Mouse (Mus musculus) heart, embryonic 12.5 days (tissue): ENCODE data around the gene Slc4a1. TPM values are rescaled to one million over a fixed set of nuclear protein-coding genes. Genes with fewer than 3 reads are reported as not detected.

Source experiments
- ATAC-seq: fragments of 200-750 bp; cut with Nextera tagmentation; 2 replicates; pipeline ENCODE4 v1.8.0; 2017; ENCODE audit warnings: moderate TSS enrichment, moderate library complexity; ENCODE audit not compliant: insufficient number of reproducible peaks, low FRiP score
- H3K27ac ChIP-seq: fragments of 300-500 bp; sonication (generic); 2 replicates; pipeline ENCODE4 v1.5.1; 2016; ENCODE audit warnings: mild to moderate bottlenecking, moderate library complexity; ENCODE audit not compliant: poor library complexity, severe bottlenecking
- H3K27me3 ChIP-seq: fragments of 300-500 bp; sonication (generic); replicated peaks from 2 replicates; pipeline ENCODE4 v1.6.1; 2016; ENCODE audit warnings: mild to moderate bottlenecking, moderate library complexity
- H3K36me3 ChIP-seq: fragments of 300-500 bp; sonication (generic); 2 replicates; pipeline ENCODE4 v1.6.1; 2016; ENCODE audit warnings: mild to moderate bottlenecking, moderate library complexity
- H3K4me1 ChIP-seq: fragments of 300-500 bp; sonication (generic); replicated peaks from 2 replicates; pipeline ENCODE4 v1.6.1; 2016; ENCODE audit warnings: mild to moderate bottlenecking
- H3K4me2 ChIP-seq: fragments of 300-500 bp; sonication (generic); 2 replicates; pipeline ENCODE4 v1.6.1; 2016; ENCODE audit warnings: mild to moderate bottlenecking, moderate library complexity
- H3K4me3 ChIP-seq: fragments of 300-500 bp; sonication (generic); 2 replicates; pipeline ENCODE4 v1.5.1; 2016; ENCODE audit warnings: mild to moderate bottlenecking
- H3K9ac ChIP-seq: fragments of 300-500 bp; sonication (generic); 2 replicates; pipeline ENCODE4 v1.6.1; 2016; ENCODE audit warnings: mild to moderate bottlenecking, moderate library complexity
- H3K9me3 ChIP-seq: fragments of 300-500 bp; sonication (generic); replicated peaks from 2 replicates; pipeline ENCODE4 v1.6.1; 2016; ENCODE audit warnings: mild to moderate bottlenecking, moderate library complexity
- WGBS: fragments of 180-500 bp; shearing (Covaris S2); methylation state at CpG from one replicate; pipeline ENCODE4 v1.1.7; 2016; 5-methylcytosine and 5-hydroxymethylcytosine counted together
- polyA plus RNA-seq: library from polyadenylated mRNA; unstranded; fragments of >200 nt; fragmentation: Nextera tagmentation; extraction: Ambion mirVana; gene quantifications from 2 replicates; pipeline ENCODE4 v1.2.1, GENCODE M21; 2016

Slc4a1 gene
- polyA plus RNA-seq, 1 experiment from 2014 or later = 116 TPM

DNA sequence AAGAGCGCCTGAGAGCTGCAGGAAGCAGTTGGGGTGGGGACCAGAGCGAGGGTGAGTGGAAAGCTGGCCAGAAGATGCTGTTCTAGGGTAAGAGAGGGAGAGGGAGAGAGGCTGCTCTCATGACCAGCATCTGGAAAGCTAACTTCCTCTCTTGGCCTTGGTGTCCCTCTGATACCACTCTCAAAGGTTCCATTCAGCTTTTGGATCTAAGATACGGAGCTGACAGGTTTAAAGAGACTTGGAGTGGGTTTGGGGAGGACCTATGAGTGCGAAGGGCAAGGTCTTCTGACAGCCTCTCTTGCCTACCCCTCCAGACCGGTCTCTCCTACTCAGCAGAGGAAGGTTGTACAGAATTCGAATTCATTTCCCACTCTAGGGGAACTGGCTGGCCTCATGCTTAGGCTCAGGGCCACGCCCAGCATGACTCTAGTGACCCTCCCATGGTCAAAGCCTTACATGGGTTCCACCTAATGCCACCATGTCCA is 17.9 kb downstream of the Slc4a1 start:
- no peaks in the 10 kb centered on the region for H3K4me1 ChIP-seq
- peak; percentile 46 for ATAC-seq
- no peaks in the 10 kb centered on the region for H3K36me3 ChIP-seq
- H3K4me2 ChIP-seq = no peak overlapping the region
- no peak overlapping the region for H3K4me3 ChIP-seq
- no peak overlapping the region for H3K27ac ChIP-seq
- H3K9me3 ChIP-seq = no peaks in the 10 kb centered on the region
- WGBS = 83% methylated on average over 7 of the region's 7 CpGs
- no peak overlapping the region for H3K9ac ChIP-seq
- peaks cover 22% of the 10 kb centered on the region for H3K27me3 ChIP-seq

GRCm38 (mm10) chr11:102347683-102348082 is 18.3 kb downstream of the Slc4a1 start:
- no peak overlapping the region for H3K27ac ChIP-seq
- no peaks in the 10 kb centered on the region for H3K36me3 ChIP-seq
- H3K9ac ChIP-seq = no peak overlapping the region
- H3K4me2 ChIP-seq = no peak overlapping the region
- H3K9me3 ChIP-seq = no peaks in the 10 kb centered on the region
- peaks cover 18% of the 10 kb centered on the region for H3K27me3 ChIP-seq
- no peaks in the 10 kb centered on the region for H3K4me1 ChIP-seq
- WGBS = 66% methylated on average over 5 of the region's 5 CpGs
- H3K4me3 ChIP-seq = no peak overlapping the region
- ATAC-seq = no peak

DNA sequence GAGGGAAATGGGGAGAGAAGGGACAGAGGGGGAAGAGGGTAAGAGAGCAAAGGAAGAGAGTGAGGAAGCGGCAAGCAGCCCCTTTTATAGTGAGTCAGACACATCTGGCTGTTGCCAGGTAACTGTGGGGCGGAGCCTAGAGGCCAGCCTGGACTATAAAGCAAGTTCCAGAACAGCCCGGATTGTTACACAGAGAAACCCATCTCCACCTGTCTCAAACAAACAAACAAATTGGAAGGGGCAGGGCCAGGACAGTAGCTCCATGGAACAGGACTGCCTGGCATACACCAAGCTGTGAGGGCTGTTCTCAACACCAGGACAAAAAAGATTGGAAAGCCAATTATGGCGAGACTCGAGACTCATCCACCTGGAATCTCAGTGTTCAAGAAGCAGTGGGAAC is 19.1 kb downstream of the Slc4a1 start:
- no peak for ATAC-seq
- Histone ChIP-seq H3K4me2 (no peak overlapping the region), H3K4me1 (no peaks in the 10 kb centered on the region), H3K9ac (no peak overlapping the region), H3K27me3 (peaks cover 11% of the 10 kb centered on the region), H3K4me3 (no peak overlapping the region), H3K9me3 (no peaks in the 10 kb centered on the region), H3K36me3 (no peaks in the 10 kb centered on the region), H3K27ac (no peak overlapping the region)
- 73% methylated on average over 5 of the region's 5 CpGs for WGBS

GRCm38 (mm10) chr11:102344458-102344857 is 21.5 kb downstream of the Slc4a1 start:
- no peak for ATAC-seq
- Histone ChIP-seq H3K4me3 (no peak overlapping the region), H3K36me3 (no peaks in the 10 kb centered on the region), H3K9ac (no peak overlapping the region), H3K4me1 (no peaks in the 10 kb centered on the region), H3K27ac (no peak overlapping the region), H3K4me2 (no peak overlapping the region), H3K27me3 (no peaks in the 10 kb centered on the region), H3K9me3 (peaks cover 4% of the 10 kb centered on the region; the same call in 1 of the 2 replicates)
- WGBS = 82% methylated on average over 3 of the region's 3 CpGs

- no peak overlapping the region for H3K4me2 ChIP-seq
- H3K9me3 ChIP-seq = peaks cover 4% of the 10 kb centered on the region; the same call in 1 of the 2 replicates
- no peak overlapping the region for H3K9ac ChIP-seq
- no peak overlapping the region for H3K4me3 ChIP-seq
- no peaks in the 10 kb centered on the region for H3K36me3 ChIP-seq
- no peaks in the 10 kb centered on the region for H3K27me3 ChIP-seq
- no peak for ATAC-seq
- H3K27ac ChIP-seq = no peak overlapping the region
- WGBS = 70% methylated on average over 12 of the region's 12 CpGs
- peaks cover 6% of the 10 kb centered on the region; the same call in 1 of the 2 replicates for H3K4me1 ChIP-seq
These were observed 23.3 kb downstream of the Slc4a1 start for GRCm38 (mm10) chr11:102342742-102343141.

DNA sequence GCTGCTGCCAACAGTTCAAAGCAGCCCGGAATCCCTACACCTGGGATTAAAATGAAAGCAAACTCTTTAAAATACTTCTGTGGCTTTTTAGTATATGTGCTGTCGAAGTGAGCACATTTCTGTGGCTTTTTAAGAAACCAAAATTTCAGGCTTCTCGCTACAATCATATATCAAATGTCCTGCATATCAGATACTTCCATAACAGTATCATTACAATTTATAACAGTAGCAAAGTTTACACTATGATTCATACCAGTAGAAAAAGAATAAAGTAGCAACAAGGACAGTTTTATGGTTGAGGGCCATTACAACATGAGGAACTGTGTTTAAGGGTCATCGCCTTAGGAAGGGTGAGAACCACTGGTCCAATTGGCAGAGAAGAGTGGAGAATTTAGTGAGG is 24.9 kb downstream of the Slc4a1 start:
- ATAC-seq = no peak

DNA sequence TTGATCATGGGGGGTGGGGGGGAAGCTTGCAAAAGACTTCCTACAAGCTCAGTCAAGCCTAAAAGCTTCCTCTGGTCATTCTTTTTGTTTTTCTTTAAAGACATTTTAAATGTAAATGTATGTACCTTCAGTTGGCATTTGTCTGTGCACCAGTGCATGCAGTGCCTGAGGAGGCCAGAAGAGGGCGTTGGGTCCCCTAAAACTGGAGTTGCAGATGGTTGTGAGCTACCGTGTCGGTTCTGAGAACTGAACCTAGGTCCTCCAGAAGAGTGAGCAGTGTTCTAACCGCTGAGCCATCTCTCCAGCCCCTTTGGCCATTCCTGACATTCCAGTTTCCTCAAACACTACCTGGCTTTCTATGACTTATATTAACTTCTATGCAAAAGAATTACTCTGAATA is 26.4 kb downstream of the Slc4a1 start:
- H3K36me3 ChIP-seq = no peaks in the 10 kb centered on the region
- H3K4me1 ChIP-seq = peaks cover 13% of the 10 kb centered on the region
- no peak overlapping the region for H3K27ac ChIP-seq
- H3K4me3 ChIP-seq = no peak overlapping the region
- WGBS = 55% methylated on average over 4 of the region's 4 CpGs
- no peak overlapping the region for H3K9ac ChIP-seq
- H3K9me3 ChIP-seq = peaks cover 4% of the 10 kb centered on the region; the same call in 1 of the 2 replicates
- ATAC-seq = no peak
- H3K27me3 ChIP-seq = no peaks in the 10 kb centered on the region
- no peak overlapping the region for H3K4me2 ChIP-seq

More for the DNA sequence above, 24.9 kb downstream of the Slc4a1 start:
- Histone ChIP-seq H3K36me3 (no peaks in the 10 kb centered on the region), H3K9ac (no peak overlapping the region), H3K27me3 (no peaks in the 10 kb centered on the region), H3K4me2 (no peak overlapping the region), H3K4me1 (peaks cover 6% of the 10 kb centered on the region; the same call in 1 of the 2 replicates), H3K27ac (no peak overlapping the region), H3K9me3 (peaks cover 4% of the 10 kb centered on the region; the same call in 1 of the 2 replicates), H3K4me3 (no peak overlapping the region)
- WGBS = 89% methylated on average over 4 of the region's 4 CpGs

DNA sequence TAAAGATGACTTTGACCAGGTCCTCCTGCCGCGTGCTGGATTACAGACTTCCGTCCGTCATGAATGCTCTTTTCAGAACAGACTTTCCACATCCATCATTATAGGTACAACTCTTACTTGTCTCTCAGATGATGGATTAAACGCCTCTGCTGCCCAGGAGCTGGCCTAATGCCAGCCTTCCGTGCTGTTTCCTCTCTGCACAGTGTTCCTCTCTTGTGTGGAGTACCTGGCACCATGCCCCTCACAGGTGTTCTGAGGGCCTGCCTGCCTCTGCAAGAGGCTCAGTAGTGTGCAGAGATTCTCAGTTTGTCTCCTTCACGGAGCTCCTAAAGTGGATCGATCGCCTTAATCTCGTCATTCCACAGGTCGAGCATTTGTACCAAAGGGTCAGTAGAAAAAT is 26.8 kb downstream of the Slc4a1 start:
- Histone ChIP-seq H3K27ac (no peak overlapping the region), H3K4me2 (no peak overlapping the region), H3K4me1 (peaks cover 13% of the 10 kb centered on the region), H3K9me3 (peaks cover 4% of the 10 kb centered on the region; the same call in 1 of the 2 replicates), H3K27me3 (no peaks in the 10 kb centered on the region), H3K4me3 (no peak overlapping the region), H3K36me3 (no peaks in the 10 kb centered on the region), H3K9ac (no peak overlapping the region)
- WGBS = 72% methylated on average over 11 of the region's 11 CpGs
- no peak for ATAC-seq

DNA sequence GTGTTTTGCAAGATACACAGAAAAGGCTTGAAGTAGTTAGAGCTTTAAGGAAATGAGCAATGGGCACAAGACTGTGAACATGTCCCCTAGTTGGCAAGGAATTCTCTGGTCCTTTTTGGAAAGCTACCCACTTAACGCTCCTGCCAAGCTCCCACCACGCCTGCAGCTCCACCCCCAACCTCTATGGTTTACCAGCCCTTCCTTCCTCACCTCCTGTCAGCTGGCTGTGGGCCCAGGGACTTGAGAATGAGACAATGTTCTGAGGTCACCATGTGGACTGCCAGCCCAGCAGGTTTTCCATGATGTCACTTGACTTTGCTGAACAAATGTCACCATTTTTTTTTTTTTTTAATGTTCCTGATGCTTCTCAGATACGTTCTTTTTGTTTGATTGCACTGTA is 27.4 kb downstream of the Slc4a1 start:
- H3K27me3 ChIP-seq = no peaks in the 10 kb centered on the region
- H3K4me2 ChIP-seq = no peak overlapping the region
- peaks cover 13% of the 10 kb centered on the region for H3K4me1 ChIP-seq
- no peak overlapping the region for H3K9ac ChIP-seq
- no peak overlapping the region for H3K4me3 ChIP-seq
- WGBS = 25% methylated on average over 3 of the region's 3 CpGs
- H3K36me3 ChIP-seq = no peaks in the 10 kb centered on the region
- H3K27ac ChIP-seq = no peak overlapping the region
- peaks cover 4% of the 10 kb centered on the region; the same call in 1 of the 2 replicates for H3K9me3 ChIP-seq
- ATAC-seq = peak; percentile 57; the same call in 1 of the 2 replicates

GRCm38 (mm10) chr11:102337921-102338320 is 28.1 kb downstream of the Slc4a1 start:
- no peaks in the 10 kb centered on the region for H3K36me3 ChIP-seq
- H3K9me3 ChIP-seq = peaks cover 4% of the 10 kb centered on the region; the same call in 1 of the 2 replicates
- H3K9ac ChIP-seq = no peak overlapping the region
- no peak for ATAC-seq
- H3K27me3 ChIP-seq = no peaks in the 10 kb centered on the region
- WGBS = 82% methylated on average over 1 of the region's 1 CpGs
- no peak overlapping the region for H3K4me3 ChIP-seq
- H3K4me2 ChIP-seq = no peak overlapping the region
- no peak overlapping the region for H3K27ac ChIP-seq
- peaks cover 13% of the 10 kb centered on the region for H3K4me1 ChIP-seq

DNA sequence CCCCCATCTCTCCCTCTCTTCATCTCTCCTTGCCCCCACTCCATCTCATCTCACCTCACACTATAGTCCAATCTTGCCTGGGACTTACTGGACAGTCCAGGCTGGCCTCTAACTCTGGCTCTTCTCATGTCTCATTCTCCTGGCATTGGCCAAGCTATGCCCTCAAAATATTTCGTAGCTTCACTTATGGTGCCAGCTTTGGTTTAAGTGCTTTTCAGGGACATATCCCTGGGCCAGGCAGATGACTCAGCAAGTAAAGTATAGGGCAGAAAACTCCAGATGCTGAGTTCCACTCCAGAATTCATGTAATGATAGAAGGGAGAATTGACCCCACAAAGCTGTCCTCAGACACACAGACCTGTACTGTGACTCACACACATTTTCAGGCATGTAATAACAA is 29.8 kb downstream of the Slc4a1 start:
- 69% methylated on average over 1 of the region's 1 CpGs for WGBS
- ATAC-seq = no peak
- peaks cover 13% of the 10 kb centered on the region for H3K4me1 ChIP-seq
- H3K27me3 ChIP-seq = no peaks in the 10 kb centered on the region
- no peak overlapping the region for H3K4me3 ChIP-seq
- no peaks in the 10 kb centered on the region for H3K36me3 ChIP-seq
- H3K4me2 ChIP-seq = no peak overlapping the region
- peaks cover 4% of the 10 kb centered on the region; the same call in 1 of the 2 replicates for H3K9me3 ChIP-seq
- H3K9ac ChIP-seq = no peak overlapping the region
- no peak overlapping the region for H3K27ac ChIP-seq
